Mouse (Mus musculus) frontal cortex, adult (tissue): ENCODE results near the gene Eif4g1.

Source experiments
- ATAC-seq: cut with Nextera tagmentation; 2 replicates; pipeline ENCODE4 v1.9.2; 2017; ENCODE audit warnings: mild to moderate bottlenecking, moderate library complexity, mixed read lengths; ENCODE audit not compliant: low TSS enrichment

The Eif4g1 gene

GRCm38 (mm10) chr16:20706407-20707055, 38.4 kb downstream of the Eif4g1 start:
- ATAC-seq: no peak

DNA sequence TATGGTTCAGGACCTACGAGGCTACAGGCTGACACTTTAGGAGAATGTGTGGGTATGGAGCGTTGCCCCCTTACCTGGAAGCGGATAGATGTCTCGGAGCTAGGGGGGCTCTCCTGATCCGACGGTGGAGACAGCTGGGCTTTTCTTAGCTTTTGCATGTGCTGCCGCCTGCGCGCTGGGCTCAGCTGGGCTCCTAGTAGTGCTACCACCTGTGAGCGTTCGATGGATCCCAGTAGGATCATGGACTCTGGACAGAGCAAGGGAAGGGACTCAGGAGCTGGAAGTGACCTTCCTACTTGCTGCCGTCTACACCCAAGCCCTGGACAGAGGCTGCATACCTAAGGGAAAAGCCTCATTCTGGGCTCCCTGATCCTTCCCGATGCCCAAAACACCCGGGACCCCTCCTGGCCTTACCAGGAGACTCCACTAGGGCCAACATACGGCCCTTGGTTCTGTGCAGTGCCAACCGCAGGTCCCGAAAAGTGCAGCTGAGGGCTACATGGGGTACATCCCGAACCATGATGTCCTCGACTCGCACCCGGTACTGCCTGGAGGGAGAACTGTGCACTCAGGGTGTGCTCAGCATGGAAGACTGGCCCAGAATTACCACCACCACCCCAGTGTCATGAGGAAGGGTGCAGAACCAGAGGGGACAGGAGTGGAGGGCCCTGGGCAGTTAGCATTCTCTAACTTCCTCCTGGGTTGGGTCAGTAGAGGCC, 40.3 kb downstream of the Eif4g1 start:
- no peak for ATAC-seq

GRCm38 (mm10) chr16:20708939-20709734, 41.0 kb downstream of the Eif4g1 start:
- ATAC-seq: no peak

- ATAC-seq: no peak
Measured at GRCm38 (mm10) chr16:20710370-20710769, 42.3 kb downstream of the Eif4g1 start.

- ATAC-seq: no peak
Measured at GRCm38 (mm10) chr16:20710810-20711209, 42.7 kb downstream of the Eif4g1 start.

DNA sequence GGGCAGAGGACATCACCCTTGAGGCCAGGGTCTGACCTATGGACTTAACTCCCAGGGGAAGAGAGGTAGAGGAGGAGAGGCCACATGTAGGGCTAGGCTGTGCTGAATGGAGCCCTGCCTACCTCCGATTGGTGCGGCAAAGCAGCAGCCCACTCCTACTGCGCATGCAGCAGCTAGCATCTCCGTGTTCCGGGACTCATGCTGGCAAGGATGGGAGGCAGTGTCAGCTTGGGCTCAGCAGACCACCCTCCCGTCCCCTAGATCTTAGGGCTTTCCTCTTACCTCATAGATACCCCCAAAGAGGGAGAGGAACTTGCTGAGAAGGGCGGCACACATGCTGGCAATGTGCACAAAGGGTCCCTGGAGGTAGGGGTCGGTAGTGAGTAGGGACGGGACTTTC, 44.1 kb downstream of the Eif4g1 start:
- no peak for ATAC-seq

DNA sequence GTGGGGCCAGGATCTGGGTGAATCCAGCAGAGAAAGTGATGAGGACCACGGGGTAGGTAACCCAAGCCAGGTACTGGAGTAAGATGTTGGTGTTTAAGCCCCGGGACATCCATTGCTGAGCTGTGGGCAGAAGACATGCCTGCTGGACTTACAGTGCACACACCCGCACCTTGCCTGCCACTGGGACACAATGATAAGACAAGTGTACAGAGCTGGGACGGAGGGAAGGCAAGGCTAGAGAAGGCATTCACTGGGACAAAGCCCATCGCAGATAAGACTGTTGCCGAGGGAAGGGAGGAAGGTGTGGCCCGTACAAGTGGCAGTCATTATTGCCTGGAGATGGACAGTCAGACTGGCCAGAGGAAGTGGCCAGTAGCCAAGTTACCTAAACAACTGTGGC, 44.8 kb downstream of the Eif4g1 start:
- no peak for ATAC-seq

- no peak for ATAC-seq
Measured at GRCm38 (mm10) chr16:20714307-20715080, 46.4 kb downstream of the Eif4g1 start.

DNA sequence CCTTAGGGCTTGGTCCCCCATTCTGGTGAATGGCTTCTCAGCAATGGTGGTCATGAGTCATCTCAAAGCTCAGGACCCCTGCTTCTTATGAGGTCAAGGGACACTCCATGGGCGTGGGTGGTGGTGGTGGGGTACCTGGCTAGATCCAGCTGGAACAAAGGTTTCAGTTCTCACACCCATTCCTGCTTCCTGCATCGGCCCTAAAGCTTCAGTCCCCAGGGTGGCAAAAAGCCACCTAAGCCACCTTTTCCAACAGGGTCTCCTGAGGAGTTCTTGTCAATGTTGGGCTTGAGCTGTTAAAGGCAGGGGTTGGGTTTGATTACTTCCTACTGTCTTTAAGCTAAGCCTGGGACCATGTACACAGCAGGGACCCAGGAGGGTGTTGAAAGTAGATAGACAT, 47.0 kb downstream of the Eif4g1 start:
- ATAC-seq: no peak

DNA sequence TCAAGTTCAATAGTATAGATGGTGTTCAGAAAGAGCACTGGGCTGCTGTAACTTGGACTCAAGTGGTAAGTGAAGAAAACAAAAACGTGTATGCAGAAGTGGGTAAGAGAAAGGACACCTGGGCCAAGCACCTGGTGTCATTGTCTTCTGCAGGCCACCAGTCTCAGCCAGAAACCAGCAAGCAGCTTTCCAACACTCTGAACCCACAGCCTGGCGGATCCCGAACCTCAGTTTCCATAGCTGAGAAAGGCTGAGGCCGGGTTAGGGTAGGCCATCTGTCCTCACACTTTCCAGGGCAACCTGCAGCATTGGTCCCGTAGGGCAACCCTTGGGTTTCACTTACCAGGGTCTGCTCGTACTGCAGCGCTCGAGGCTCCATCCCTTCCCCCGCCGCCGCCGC, 47.5 kb downstream of the Eif4g1 start:
- ATAC-seq: no peak

DNA sequence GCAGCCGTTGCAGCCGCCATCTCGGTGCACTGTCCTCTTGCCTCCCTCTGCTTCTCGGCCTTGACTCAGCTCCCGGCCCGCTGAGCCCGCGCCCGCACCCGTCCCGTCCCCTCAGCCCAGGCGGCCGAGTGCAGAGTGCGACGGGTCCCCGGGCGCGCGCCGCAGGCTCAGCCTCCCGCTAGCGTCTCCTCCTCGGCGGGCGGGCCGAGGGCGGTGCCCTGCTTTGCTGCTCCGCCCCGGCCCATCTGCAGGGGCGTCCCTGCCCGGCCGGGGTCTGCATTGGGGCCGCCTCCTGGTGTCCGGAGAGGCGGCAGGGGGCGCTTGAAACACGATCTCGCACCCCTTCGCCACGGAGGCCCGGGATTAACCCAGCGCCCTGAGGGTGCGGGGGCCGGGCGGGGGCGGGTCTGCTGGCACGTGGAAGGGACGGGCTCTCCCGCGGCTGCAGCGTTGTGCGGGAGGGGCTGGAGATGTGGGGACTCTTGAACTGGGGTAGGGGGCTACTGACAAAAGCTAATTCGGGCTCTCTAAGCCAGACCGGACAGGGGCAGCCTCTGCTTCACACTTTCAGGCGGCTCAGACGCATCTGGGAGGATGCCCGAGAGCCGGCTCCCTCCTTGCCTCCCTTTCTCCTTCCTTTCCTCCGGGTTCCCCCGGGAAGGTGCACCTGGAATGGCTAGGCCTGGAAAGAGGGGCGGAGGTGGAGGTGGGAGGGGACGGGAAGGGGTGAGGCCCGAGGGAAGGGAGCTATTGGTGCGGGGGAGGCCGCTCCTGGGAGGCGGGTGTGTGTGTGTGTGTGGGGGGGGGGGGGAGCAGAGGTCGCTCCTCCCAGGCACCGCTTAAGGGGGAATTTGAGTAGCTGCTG, 48.1 kb downstream of the Eif4g1 start:
- ATAC-seq: peak; percentile 58

DNA sequence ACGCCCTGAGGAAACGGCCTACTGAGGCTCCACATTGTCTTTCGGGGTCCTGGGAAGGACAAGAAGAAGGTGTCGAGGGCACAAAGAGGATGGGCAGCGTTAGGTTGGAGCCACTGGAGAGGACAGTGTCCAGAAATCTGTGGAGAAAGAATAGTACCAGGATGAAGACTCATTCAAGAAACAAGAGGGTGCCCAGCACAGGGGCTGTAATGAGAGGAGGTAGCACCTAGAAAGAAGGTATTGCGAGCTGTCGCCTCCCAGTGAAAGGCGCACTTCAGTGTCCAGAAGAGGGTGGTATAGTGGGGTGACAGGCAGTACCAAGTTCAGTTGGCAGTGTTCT, 48.7 kb downstream of the Eif4g1 start:
- ATAC-seq: no peak; the same call in 1 of the 2 replicates

- ATAC-seq: peak; percentile 80
Measured at GRCm38 (mm10) chr16:20717181-20717977, 49.3 kb downstream of the Eif4g1 start, which contains the start of the genes Polr2h and Clcn2. Polr2h (plus strand) TSS chr16:20717665. Clcn2 (minus strand) TSS chr16:20717746.

DNA sequence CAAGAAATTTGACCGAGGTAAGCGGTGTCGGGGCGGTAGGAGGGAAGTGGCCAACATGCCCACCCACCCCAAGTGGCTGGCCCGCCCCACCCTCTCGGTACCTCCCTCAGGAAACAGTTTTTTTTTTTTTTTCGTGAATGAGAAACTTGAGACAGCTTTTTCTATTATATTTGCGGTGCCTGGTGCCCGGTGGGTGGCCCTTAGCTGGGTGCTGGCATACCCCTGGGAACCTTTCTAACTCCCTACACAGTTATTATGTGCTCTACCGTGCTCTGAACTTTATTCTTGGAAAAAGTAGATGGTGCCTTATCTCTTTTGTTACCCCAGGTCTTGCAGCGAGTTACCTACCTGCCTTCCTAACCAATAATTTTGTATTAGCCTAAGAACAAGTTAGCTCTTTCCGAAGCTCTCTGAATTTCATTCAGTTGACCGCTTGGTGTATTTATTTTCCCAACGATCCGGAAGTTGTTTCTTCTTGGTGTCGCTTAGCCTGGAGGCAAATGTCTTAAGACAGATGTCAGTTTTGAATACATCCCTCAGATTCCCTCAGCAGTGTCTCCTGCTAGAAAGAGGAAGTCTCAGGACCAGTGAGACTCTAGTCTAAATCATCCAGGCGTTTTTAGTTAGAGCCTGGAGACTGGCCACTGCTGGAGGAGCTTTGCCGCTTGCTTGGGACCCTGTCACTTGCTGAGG, 50.0 kb downstream of the Eif4g1 start:
- ATAC-seq: no peak

DNA sequence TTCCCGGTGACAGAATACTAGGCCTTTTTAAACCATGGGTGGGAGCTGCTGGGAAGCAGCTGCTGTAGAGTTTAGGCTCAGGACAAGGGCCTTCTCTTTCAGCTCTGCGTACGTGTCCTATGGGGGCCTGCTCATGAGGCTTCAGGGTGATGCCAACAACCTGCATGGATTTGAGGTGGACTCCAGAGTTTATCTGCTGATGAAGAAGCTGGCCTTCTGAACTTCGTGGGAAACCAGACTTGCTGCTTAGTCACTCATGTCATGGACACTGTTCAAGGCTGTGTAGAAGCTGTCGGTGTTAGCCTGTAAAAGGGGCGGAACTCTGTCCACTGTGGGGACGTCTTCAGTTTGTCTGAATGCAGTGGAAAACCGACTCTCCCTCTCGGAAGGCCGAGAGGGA, 53.7 kb downstream of the Eif4g1 start:
- no peak for ATAC-seq

GRCm38 (mm10) chr16:20722736-20723135, 54.6 kb downstream of the Eif4g1 start:
- no peak for ATAC-seq

- no peak for ATAC-seq
Measured at GRCm38 (mm10) chr16:20723247-20723646, 55.1 kb downstream of the Eif4g1 start.

GRCm38 (mm10) chr16:20724338-20724748, 56.2 kb downstream of the Eif4g1 start:
- peak; percentile 62; the same call in 1 of the 2 replicates for ATAC-seq

- no peak for ATAC-seq
Measured at GRCm38 (mm10) chr16:20725321-20725720, 57.2 kb downstream of the Eif4g1 start.
